Mouse (Mus musculus): Measurements from ENCODE around the gene Son.
A peak's percentile ranks its signal among the peaks of the same experiment; 100 is the strongest.

The Son gene

DNA sequence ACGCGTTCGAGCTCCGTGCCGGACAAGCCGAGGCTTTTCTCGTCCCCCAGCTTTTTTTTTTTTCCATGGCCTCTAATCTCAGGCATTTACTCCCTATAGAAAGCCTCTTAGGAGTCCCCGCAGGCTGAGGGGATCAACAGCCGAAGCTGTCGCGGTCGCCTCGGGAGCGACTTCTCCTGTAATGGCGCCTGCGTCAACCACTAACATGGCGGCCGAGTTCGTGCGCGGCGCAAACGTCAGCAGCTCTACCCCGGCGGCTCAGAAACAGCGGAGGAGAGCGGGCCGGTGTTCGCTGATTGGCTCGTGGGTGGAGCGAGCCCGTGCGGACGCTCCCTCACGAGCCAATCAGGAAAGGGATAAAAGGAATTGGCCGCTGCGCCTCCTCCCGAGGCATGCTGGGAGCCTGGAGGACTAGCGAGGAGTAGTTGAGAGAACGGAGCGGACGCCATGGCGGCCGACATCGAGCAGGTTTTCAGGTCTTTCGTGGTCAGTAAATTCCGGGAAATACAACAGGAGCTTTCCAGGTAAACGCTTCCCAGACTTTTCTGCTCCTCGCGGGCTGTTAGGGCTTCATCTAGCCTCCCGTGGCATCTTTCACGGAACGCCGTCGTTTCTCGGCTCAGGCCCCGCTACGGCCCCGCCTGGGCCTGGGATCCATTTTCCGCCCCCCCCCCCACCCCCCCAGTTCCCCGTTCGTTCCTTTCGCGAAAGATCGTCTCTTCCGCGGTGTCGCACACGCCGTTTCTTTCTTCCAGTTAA, at the start of gene Son:
Gene Son (plus strand): TSS at position 46 of the 759 bp plus-strand sequence.
- peak; percentile 98 for DNase-seq

DNA sequence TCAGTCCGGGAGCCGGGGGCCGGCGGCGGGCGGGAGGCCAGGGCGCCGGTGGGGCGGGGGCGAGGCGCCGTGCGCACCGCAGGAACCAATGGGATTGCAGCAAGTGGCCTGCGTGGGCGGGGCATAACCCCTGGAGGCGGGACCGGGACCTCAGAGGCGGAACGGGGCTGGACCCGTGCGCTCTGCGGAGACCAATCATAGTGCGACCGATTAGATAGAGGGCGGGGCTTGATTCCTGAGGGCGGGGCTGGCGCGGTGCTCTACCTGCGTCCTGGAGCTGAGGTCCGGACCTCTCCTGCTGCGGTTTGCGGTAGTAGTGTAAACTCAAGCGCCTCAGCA, 49.7 kb upstream of the Son start, which contains the start of gene Tmem50b:
Gene Tmem50b (minus strand): TSS at position 129 of the 339 bp plus-strand sequence.
- DNase-seq, result peak; percentile 99

DNA sequence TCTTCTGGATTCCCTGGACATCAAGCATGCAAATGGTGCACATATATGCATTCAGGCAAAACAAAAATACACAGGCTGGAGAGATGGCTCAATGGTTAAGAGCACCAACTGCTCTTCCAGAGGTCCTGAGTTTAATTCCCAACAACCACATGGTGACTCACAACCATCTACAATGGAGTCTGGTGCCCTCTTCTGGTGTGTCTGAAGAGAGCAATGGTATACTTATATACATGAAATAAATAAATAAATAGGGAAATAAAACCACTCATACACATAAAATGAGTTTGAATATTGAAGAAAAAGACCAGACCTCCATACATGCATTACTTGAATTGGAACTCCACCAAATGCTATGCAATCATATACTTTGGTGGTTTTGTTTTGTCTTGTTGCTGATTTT, 48.1 kb upstream of the Son start:
- no peak for DNase-seq

DNA sequence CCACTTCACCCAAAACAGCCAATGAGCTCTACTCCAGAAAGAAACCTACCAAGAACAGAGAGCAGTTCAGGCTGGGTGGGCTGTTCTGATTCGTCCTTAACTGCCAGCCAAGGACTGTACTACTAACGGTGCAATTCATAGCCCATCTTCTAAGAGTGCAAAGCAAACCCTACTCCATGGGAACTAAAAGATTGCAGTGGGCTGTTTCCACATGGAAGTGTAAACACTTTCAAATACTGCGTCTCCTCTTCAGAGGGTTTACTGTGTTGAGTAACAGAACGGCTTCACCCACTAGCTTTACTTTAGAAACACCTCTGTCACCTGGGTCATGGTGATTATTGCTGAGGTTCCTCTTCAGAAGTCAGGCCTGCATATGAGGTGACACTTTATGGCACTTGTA, 46.2 kb upstream of the Son start:
- DNase-seq, result no peak

DNA sequence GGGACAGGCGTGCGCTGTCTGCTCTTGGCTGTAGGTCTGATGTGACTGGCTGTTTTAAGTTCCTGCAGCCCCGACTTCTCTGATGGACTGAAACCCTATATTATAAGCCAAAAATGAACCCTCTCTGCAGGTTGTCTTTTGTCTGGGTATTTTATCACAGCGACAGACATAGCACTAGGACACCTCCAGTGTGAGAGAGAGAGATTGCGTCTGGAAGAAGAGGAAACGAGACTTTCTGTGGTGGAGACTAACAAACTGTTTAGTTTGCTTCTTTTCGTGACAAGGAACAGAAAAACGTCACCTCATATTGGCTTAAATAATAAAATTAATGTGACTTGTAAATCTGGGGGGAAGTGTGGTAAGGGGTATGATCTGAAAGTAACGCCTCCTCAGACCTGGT, 45.6 kb upstream of the Son start:
- DNase-seq, result no peak

DNA sequence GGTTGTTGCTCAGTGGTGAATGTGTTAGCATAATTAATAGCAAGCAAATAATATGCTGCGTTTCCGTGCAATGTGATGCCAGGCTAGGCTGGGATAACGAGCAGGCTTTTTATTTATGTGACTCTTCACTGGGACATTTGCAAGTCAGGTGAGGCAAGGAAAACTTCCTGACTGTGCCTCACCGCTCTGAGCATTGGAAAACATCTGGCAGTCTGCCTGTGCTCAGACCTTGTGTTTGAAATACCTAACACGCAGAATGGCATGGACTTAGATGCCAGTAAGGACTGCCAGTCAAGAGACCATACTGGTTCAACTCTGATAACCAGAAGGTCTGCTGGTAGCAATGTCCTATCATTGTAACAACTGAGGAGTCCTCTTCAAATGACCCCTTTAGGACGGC, 42.1 kb upstream of the Son start:
- DNase-seq, result peak; percentile 49

DNA sequence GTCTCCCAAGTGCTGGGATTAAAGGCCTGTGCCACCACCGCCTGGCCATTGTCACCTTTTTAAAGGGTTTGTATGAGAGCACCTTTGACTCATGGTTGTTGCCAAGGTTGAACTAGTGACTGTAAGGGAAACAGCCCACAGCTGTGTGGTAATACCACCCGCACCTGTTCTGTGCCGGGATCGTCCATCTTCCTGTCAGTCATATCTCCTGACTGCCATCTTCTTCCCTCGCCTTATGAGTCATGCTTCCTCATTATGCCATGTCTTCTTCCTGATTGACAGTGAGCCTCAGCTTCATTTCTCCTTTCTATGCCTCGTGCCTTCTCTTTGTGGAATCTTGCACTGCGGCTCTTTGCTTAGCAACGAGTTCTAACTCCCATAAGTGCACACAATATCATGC, 40.3 kb upstream of the Son start:
- no peak for DNase-seq

DNA sequence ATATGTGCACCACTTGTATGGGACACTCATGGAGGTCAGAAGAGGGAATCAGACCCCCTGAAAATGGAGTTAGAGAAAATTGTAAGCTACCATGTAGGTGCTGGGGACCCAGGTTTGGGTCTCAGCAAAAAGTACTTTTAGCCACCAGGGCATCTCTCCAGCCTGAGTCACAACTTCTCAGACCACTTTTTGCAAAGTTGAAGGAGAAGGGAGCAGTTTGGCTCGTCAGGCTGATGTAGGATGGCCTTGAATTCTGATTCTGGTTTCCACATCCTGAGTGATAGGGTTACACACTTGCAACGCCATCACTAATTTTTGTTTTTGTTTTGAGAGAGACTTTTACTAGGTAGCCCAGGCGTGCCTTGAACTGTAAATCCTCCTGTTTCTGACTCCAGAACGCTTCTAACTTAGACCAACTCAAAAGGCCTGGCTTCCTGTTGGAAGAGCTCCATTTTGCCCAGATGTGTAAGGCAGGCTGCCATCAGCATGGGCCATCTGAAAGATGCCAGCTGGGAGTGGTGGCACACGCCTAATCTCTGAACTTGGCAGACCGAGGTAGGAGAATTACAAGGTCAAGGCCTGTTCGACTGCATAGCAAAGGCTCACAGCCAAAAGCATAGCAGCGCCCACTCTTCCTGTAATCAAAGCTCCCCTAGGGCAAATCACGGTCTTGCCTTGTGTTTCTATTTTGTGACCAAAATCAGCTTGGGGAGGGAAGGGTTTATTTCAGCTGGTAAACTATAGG, 37.6 kb upstream of the Son start:
- DNase-seq, result peak; percentile 58

DNA sequence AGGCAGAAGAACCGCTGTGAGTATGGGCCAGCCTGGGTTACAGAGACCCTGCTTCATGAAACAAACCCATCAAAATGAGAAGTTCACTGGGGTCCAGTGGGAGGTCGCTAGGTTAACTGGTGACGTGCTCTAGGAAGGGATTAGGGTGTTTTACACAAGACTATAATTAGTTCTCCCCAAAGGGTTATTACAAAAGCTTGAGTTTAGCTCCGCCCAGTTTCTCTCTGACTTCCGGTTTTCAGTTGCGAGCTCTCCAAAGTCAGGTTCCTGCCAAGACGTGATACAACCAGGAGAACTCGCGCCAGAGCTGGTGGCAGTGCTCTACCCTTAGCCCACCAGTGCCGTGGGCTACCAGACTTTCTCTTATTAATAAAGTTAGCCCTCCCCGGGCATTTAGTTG, 36.1 kb upstream of the Son start:
- no peak for DNase-seq

DNA sequence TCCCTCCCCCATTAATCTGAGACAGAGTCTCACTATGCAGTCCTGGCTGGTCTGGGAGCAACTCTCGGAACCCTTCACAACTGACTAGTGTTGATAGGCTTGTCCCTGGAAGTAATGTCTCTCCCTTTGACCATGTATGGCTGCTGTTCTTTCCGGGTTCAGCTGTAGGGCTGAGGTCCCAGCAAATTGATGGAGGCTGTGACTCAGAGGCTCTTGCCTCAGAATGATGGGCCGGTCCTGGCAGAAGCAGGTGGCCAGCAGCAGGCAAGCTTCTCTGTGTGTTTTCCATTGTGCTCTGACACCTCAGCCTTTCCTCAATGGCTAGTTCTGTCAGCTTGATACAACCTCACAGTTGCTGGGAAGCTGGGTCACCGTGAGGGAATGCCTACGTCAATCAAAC, 34.8 kb upstream of the Son start:
- no peak for DNase-seq

DNA sequence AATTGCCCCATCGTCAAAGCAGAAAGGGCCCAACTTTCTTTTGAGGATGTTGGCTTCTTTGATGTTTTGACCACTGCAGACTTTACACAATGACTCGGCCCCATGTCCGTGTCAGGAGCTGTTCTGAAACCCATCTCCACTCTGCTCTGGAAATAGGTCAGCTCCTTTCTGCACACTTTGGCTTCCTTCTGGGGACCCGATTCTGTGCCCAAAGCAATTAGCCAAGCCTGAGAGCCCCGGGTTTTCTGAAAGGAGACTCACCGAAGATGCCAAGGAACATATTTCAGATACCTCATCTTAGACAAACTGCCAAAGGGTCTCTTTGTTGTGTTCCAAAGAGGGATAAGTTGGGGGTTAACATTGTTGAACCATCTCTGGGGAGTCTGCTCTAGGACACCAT, 32.8 kb upstream of the Son start:
- no peak for DNase-seq

DNA sequence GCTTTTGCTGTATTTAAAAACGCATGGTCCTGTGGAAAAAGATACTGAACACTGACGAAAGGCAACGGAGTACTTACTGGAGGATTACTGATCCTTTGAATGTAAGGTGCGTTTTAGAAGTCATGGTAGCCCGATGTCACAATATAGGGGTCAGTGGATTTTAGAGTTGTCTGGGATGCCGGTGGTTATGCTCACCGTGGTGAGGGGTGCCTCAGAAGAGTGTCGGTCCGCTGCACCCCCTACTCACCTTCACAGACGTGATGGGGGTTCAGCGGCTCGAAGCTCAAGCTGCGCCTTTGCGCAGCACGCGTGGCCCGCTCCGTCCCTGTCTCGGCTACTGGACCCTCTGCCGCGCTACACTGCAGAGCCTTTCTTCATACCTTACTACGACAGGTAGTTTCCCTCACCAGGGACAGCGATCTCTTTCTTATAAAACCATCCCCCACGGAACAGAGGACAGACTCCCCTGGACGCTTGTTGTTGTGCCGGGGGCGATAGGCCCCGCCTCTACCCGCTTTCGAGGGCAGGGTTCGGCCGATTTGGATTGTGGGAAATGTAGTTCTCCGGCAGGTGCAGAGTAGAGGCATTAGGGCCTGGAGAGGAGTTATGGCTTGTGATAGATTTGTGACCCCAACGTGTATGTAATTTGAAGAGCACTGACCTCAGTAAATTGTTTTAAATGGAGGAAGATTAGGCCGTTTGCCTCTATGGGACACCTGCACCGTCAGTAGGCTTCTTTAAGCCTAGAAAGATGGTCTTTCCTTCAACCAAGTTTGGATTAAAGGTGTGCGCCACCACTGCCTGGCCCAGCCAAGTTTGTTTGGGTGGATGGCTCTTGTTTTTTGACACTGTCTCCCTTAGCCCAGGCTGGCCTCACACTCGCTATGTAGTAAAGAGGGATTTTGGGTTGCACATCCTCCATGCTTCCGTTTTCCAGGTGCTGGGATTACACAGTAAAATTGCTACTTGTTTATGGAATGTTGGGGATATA, 28.5 kb upstream of the Son start, which contains the start of gene Dnajc28:
Gene Dnajc28 (minus strand): TSS at position 516 of the 991 bp plus-strand sequence.
- DNase-seq, result peak; percentile 88

DNA sequence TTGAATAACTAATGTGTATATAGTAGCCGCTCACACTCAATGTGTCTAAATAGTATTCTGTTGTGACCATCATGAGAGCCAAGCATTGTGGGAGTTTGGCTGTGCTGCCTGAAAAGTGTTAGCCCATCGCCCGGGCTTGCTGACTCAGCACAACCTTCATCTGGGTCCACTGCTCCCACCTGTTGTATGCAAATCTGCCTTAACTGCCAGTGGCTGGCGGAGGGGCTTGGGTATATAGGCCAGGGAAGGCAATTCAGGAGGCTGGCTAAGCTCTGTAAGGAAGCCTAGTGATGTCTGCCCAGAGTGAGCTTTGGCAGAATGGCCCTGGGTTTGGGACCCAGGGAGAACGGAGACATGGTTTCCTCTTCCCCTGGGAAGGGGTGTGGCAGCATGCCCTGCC, 27.1 kb upstream of the Son start:
- DNase-seq, result no peak

DNA sequence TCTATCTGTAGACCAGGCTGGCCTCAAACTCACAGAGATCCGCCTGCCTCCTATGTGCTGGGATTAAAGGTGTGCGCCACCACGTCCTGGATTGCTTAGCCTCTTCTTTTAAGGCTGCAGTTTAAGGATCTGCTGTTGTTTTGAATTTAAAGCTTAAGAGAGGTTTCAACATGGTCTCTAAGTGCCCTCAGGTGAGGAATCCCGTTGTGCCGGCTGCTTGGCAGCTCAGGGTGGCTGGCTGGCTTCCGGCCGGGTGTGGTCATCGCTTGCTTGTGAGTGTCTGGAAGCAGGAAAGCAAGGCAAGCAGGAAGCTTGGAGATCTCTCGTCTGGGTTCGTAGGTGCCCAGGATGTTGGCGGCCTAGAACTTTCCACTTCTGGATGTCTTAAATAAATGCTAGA, 26.3 kb upstream of the Son start:
- DNase-seq, result no peak

DNA sequence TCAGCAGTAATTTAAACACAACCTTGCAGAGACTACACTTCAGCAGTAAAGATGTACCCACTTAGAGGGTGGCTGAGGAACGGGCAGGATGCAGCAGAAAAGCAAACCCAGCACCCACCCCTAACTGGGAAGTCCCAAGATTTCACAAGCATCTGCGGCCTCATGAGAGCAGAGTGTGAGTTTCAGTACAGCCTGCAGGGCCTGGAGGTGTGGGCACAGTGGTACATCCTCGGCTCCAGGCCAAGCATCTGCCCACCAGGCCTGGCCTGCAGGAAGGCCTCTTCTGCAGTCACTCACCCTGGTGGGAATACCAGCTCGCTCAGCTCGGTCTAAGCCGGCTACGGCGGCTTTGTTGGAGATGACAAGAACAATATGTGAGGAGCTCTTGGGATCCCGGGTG, 24.2 kb upstream of the Son start:
- DNase-seq, result no peak

DNA sequence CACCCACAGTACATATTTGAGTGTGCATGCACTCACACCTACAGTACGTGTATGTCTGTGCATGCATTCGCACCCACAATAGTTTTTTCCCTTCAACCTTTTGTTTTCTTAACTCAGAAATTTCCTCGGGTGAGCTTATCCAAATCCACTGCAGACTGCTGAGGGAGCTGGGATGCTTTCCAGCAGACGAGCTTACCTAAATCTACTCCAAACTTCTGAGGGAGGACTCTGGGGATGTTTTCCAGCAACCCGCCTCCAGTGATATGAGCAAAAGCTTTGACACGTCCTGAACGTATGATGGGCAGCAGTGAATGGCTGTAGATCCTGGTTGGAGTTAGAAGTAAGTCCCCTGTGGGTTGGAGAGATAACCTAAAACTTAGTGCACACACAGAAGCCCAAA, 19.5 kb upstream of the Son start:
- DNase-seq, result no peak

DNA sequence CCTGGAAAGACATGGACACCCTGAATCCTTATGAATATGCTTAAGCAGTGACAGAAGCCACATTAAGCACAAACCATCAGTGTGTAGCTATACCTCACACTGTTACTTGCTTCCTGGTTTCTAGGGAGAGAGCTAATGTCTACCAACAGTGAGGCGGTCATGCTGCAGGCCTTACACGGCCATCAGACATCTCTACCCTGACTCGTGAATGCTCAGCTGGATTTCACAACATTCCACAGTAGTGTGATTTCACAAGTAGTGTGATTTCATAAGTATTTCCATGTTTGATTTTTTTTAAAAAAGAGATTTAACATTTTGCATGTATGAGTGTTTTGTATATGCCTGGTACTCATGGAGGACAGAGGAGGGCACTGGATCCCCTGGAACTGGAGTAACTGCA, 18.6 kb upstream of the Son start:
- DNase-seq, result no peak

DNA sequence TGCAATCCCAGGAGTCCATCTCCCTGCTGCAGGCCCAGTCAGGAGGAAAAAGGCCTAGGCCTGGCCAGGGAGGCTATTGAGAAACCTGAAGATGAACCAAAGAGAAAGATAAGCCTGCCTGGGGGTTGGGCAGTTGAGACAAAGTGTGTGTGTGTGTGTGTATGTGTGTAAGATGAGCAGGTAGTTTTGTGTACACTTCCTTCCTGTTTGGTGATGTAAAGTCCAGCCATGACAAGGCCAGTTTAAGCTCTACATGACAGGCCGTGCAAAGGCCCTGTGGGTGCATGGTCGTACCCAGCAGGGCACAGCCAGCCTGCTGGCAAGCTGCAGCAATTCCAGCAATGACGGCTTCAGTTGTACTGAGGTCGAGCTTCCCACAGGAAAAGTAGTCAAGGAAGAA, 17.6 kb upstream of the Son start:
- no peak for DNase-seq

DNA sequence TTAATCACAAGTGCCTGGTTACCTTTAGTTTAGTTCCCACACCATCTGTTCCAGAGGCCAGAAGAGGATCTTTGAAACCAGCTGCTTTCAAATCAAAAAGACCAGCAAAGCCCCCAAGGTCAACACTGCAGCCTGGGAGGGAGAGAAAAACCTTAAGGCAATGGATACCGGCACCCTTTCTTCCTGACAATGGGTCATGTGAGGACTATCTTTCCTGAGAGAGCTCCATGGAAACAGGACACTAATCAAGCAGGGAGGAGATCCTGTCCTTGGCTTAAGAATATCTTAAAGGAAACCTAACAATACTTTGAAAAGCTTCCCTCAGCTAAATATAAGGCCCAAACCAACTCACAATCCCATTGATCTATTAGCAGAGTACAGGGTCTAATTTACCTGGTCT, 16.7 kb upstream of the Son start:
- no peak for DNase-seq

DNA sequence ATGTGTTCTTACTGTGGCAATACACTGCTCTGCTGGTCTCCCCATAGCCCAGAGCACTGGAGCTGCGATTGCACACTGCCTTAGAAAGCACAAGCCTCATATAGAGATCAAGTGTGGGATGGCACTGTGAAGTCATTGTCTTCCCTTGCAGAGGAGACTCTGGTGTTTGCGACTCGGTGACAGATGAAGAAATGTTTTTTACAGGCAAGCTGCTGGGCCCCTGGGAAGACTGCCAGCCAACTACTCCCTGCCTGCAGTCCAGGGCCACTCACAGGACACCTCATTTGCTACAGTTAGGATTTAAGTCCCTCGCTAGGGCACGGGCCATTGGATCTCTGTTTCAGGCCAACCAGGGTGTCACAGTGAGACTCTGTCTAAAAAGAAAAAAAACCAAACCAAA, 14.9 kb upstream of the Son start:
- DNase-seq, result no peak

DNA sequence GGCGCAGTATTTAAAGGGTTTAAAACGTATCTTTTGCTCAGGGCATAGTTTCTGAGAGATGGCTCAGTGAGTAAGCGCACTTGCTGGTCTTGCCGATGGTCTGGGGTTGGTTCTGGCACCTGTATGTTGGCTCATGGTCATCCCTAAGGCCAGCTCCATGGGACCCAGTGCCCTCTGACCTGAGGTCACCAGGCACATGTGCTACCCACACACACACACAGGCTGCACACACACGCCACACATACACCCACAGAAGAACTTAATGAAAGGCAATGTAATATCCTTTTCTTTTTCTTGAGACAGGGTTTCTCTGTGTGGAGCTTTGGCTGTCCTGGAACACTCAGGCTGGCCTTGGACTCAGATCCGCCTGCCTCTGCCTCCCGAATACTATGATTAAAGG, 14.4 kb upstream of the Son start:
- DNase-seq, result no peak

DNA sequence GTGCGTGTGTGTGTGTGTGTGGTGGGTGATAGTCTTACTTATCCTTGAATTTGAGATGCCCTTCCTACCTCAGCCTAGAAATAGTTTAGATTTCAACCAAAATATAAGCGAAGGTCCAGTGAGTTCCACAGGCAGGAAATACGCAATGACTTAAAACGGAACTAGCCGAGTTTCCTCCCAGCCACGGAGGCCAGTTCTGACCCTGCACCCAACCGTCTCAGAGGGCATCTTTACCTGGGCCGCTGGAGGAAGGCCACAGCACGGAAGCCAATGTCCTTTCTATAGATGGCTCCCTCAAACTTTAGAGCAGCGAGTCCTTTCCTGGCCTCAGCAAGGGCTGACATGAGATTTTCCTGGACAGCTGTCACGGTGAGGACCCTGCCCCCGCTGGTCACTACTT, 13.7 kb upstream of the Son start:
- DNase-seq, result no peak

DNA sequence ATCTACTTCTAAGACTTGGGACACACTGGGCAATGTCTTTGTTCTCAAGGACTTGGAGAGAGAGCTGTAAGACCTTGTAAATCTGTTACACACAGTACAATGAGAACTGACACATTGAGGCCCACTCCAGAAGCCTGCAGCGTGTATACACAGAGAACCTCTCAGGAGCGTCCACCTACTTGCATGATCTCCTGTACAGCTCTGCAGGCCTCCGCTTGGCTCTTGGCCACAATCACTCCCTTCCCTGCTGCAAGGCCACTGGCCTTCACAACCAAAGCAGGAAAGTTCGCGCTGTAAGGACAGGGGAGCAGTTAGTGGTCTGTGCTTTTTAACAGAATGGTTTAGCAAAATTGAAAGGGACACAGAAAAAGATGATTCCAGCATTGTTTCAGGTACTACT, 8.1 kb upstream of the Son start:
- no peak for DNase-seq
